Mouse (Mus musculus) gastrocnemius, adult 8-10 months (tissue): Measurements from ENCODE around the gene Paqr5. TPM values are rescaled to one million over a fixed set of nuclear protein-coding genes. Genes with fewer than 3 reads are reported as not detected.

Source experiments
- DNase-seq, 2 experiments: peaks; one replicate each; pipeline ENCODE4 v3.0.0; 2022; ENCODE audit warnings: low spot score in 2 of 2
- total RNA-seq, 4 experiments: library from RNA; stranded (reverse); gene quantifications; 2 replicates each; pipeline ENCODE4 v1.2.4; 2022

The Paqr5 gene
- total RNA-seq, 4 experiments from 2014 or later, result not detected

- no peak for DNase-seq
Measured at GRCm38 (mm10) chr9:61960753-61961152, 65.9 kb downstream of the Paqr5 start.

DNA sequence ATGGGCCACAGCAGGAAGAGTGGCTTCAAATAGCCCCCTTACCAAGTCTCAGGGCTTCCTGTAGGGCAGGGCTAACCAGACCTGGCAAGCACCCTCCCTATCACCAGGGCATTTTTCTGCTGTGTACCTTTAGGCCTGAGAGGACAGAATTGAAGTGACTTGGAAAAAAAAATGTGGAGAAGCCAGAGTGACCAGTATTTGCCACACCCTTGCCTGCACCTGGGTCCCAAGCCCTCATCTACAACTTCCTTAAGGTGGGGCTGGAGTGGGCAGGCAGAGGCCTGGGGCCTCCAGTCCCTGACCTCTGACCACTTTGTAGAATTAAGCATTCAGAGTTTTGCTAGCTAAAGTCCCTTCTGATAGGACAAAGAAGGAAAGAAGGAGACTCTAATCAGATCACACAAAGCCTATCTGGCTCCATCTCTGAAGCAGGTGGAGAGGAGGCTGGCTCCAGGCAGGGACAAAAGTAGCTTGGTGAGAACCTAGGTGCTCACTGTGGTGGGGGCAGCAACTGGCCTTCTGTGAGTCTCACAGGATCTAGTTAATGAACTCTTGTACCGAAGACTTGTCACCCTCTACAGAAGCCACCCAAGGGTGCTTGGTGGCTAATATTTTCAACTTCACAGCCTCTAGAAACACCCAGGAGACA is 66.6 kb downstream of the Paqr5 start:
- no peak for DNase-seq

DNA sequence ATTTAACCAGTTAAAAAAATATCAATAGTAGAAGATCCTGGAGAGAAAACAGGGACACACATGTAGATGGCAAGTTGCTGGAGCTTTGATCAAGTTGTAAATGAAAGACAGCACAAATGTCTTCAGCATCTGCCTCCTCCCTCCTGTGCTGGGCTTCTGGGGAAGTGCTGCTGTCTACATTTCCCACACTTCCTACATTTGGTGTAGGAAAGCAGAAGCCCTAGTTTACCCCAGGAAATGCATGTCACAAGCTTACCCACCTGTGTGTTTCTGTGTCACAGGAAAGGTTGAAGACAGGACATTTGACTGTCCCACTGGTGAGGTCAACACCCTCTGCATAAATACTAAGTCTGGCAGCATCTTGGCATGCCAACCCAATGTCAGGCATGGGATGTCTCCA is 71.9 kb downstream of the Paqr5 start:
- DNase-seq, result no peak

GRCm38 (mm10) chr9:61952241-61952640 is 74.4 kb downstream of the Paqr5 start:
- no peak for DNase-seq

- DNase-seq, result peak; percentile 17 to 24
Measured at GRCm38 (mm10) chr9:61947402-61948346, 79.0 kb downstream of the Paqr5 start.

GRCm38 (mm10) chr9:61946623-61947401 is 79.8 kb downstream of the Paqr5 start, which contains the start of gene Kif23:
Gene Kif23 (minus strand): TSS chr9:61946774.
- peak; percentile 86 for DNase-seq

GRCm38 (mm10) chr9:61945973-61946611 is 80.6 kb downstream of the Paqr5 start:
- no peak for DNase-seq

- DNase-seq, result no peak
Measured at GRCm38 (mm10) chr9:61941054-61941453, 85.6 kb downstream of the Paqr5 start.

DNA sequence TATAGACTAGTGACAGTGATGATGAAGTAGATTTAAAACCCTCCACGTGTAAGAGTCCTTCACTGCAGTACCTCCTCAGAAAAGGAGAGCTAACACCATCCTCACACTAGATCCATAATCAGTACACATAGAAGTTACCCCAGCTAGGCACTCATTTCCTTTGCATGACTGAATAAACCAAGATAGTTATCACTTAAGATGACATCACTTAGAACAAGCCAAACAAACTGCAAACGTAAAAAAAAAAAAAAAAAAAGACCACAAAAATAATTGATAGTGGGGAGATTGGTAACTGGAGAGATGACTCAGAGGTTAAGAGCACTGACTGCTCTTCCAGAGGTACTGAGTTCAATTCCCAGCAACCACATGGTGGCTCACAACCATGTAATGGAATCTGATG is 93.3 kb downstream of the Paqr5 start:
- no peak for DNase-seq

- DNase-seq, result no peak
Measured at GRCm38 (mm10) chr9:61932009-61932408, 94.6 kb downstream of the Paqr5 start.

- DNase-seq, result no peak
Measured at GRCm38 (mm10) chr9:61925086-61925660, 101.5 kb downstream of the Paqr5 start.

DNA sequence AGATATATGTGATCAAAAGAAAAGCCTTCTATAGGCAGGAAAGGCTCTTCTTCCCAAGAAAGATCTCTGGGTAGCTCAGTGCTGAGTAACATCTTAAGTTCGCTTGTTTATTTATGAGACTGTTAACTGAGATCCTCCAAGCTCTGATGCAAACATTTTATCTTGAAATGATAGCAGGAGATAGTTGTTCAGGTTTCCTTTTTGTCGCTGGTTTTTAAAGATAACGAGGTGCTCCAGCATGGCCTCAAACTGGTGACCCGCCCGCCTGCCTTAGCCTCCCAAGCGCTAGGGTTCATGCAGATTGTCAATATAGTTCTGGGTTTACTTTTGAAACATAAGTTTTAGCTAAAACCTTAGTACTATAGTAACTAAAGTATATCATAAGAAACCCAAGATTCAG is 106.3 kb downstream of the Paqr5 start:
- no peak for DNase-seq

DNA sequence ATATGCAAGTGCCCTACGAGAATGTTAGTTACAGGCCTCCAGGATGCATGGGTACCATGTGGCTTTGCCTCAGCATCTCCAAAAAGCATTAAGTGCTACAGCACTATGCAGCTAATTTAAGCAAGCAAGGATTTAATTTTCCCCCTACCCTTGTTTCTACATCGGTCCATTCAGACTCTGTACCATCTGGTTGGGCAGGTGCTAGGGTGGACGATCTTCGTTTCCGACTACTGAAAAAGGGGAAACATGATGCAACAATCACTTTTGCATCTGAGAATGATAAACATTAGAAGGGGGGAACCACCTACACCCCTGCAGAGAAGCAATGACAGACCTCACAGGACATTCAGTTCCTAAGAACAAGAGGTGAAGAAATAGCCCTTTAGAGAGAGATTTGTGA is 107.2 kb downstream of the Paqr5 start:
- no peak for DNase-seq

- no peak for DNase-seq
Measured at GRCm38 (mm10) chr9:61917436-61917835, 109.2 kb downstream of the Paqr5 start.

DNA sequence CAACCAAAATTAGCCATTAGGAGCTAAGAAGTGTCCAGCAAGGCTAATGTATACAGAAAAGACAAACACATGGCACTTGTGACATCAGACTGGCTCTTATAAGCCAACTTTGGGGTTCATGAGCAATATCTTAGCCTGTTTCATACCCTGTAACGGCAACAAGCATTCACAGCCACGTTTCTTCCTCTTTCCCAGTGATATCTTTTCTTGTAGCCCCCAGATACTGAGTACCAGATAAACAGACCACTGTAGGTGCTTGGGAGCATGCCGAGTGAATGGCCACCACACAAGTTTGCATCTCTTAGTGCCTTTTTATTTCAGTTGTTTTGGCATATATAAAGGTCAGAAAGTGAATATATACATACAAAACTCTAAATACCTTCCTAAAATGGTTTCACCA is 109.7 kb downstream of the Paqr5 start:
- no peak for DNase-seq

- DNase-seq, result no peak
Measured at GRCm38 (mm10) chr9:61915393-61916005, 111.2 kb downstream of the Paqr5 start.

DNA sequence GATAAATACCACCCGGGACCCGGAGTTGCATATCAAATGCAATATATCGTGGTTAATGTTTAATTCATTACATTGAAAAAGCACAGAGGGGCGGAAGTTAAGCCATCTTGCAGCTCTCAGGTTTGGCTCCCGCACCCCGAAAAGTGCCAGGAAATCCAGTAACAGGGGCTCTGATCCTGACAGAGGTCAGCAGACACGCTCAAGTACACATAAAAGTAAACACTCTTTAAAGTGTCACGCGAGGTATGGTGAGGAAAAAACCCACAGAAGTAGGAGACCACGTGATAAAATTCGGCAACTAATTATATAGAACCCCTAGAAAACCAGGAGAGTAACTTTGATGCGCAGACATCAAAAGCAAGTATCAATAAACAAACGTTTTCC is 111.7 kb downstream of the Paqr5 start:
- DNase-seq, result no peak

DNA sequence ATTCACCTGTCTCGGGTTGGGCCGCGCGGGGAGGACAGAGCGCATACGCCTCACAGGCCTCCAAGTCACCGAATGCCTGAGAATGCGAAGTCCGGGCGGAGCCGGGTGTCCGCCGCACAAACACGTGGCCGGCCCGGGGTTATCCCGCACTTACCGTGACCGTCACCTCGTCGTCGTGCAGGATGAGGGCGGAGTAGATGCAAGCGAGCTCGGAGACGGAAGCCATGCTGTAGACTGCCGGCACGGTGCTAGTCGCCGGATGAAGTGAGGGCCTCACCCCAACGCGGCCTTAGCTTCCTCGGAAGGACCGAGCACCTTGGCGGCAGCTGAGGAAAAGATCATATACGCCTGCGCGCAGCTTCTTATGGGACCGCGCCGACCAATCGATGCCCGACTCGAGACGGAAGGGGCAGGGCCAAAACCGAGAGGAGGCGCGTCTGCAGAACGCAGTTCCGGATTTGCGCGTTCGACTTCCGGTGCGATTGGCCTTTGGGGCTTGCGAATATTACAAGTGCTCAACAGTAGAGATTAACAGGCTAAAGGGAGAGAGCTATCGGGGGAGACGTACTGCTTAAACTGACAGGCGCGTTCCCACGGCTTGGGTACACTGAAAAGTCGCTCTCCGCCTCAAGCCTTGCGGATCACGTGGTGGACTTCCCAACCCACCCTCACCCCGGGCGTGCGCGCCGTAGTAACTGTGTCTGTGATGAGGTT is 112.3 kb downstream of the Paqr5 start, which contains the start of gene Rplp1:
Gene Rplp1 (minus strand): TSS at position 340 of the 714 bp plus-strand sequence.
- peak; percentile 91 to 95 for DNase-seq

DNA sequence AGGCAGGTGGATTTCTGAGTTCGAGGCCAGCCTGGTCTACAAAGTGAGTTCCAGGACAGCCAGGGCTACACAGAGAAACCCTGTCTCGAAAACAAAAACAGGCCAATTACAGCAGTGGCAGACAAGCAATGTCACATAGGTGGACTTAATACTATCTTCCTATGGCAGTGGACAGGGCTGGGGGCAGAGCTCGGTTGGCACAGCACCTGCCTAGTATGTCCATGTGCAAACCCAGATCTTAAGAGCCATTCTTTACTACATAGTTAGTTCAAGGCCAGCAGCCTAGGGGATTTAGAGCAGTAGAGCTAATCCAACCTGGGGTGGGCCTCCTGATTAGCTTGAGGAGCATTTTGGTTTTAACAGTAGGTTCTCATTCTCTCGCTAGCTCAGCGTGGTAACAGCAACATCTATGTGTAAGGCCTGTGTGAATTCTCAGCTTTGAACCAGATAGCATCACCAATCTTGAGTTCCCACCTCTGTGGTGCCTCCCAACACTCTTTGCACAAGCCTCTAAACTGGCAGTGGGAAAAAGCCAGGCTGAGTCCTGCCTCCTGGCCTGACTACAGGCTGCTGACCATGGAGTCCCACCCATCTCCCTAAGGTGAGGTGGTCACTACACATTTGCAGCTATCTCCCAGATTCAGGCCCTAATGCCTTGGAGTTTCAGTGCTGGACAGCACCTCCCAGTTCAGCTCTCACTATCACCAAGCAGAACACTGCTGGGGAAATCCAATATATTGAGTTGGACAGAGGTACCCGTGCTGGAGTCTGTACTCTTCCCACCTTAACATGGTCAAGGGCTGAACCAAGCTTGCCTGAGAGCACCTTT is 115.1 kb downstream of the Paqr5 start:
- DNase-seq, result no peak
